Mouse (Mus musculus) erythroblast, adult 5-6 weeks (primary cell): ENCODE data around the gene Gng12. TPM values are rescaled to one million over a fixed set of nuclear protein-coding genes. Genes with fewer than 3 reads are reported as not detected.
A peak's percentile ranks its signal among the peaks of the same experiment; 100 is the strongest.

Source experiments
- ATAC-seq: replicated peaks from 2 replicates; pipeline ENCODE4 v1.8.0; 2016; ENCODE audit warnings: moderate number of reproducible peaks, mild to moderate bottlenecking, moderate TSS enrichment, inconsistent platforms; ENCODE audit not compliant: poor library complexity, low FRiP score, severe bottlenecking
- total RNA-seq, 2 experiments: library from RNA; stranded (forward) in 1 of 2; stranded (reverse) in 1 of 2; fragments of 150-400 nt in 1 of 2; fragments of 200-764, 138-1000 nt in 1 of 2; gene quantifications; 2 replicates each; pipeline versions ENCODE4 v1.2.3 to v1.2.4; 2015 to 2017; ENCODE audit warnings: low replicate concordance in 2 of 2

The Gng12 gene
- total RNA-seq, 2 experiments from 2014 or later = 8.5 to 39.2 TPM

GRCm38 (mm10) chr6:66984672-66985071, 88.5 kb downstream of the Gng12 start:
- no peak for ATAC-seq

- no peak for ATAC-seq
Measured at GRCm38 (mm10) chr6:66985500-66985899, 89.3 kb downstream of the Gng12 start.

- ATAC-seq = no peak
Measured at GRCm38 (mm10) chr6:66986063-66986462, 89.9 kb downstream of the Gng12 start.

- peak; percentile 75 for ATAC-seq
Measured at GRCm38 (mm10) chr6:66987643-66988042, 91.4 kb downstream of the Gng12 start.

GRCm38 (mm10) chr6:66988363-66988762, 92.2 kb downstream of the Gng12 start:
- no peak for ATAC-seq

GRCm38 (mm10) chr6:66989037-66989436, 92.8 kb downstream of the Gng12 start:
- ATAC-seq = no peak

GRCm38 (mm10) chr6:66989518-66989917, 93.3 kb downstream of the Gng12 start:
- ATAC-seq = no peak

- no peak for ATAC-seq
Measured at GRCm38 (mm10) chr6:66992232-66992631, 96.0 kb downstream of the Gng12 start.

- ATAC-seq = no peak
Measured at GRCm38 (mm10) chr6:66992786-66993185, 96.6 kb downstream of the Gng12 start.

- ATAC-seq = no peak
Measured at GRCm38 (mm10) chr6:66994981-66995380, 98.8 kb downstream of the Gng12 start.

GRCm38 (mm10) chr6:66995825-66996224, 99.6 kb downstream of the Gng12 start:
- ATAC-seq = no peak

GRCm38 (mm10) chr6:66996257-66996656, 100.1 kb downstream of the Gng12 start:
- ATAC-seq = no peak

GRCm38 (mm10) chr6:66998645-66999044, 102.4 kb downstream of the Gng12 start:
- ATAC-seq = no peak

GRCm38 (mm10) chr6:66999800-67000199, 103.6 kb downstream of the Gng12 start:
- no peak for ATAC-seq

- no peak for ATAC-seq
Measured at GRCm38 (mm10) chr6:67009888-67010287, 113.7 kb downstream of the Gng12 start.

- no peak for ATAC-seq
Measured at GRCm38 (mm10) chr6:67010370-67011216, 114.4 kb downstream of the Gng12 start.

GRCm38 (mm10) chr6:67011217-67011518, 115.0 kb downstream of the Gng12 start:
- ATAC-seq = no peak

GRCm38 (mm10) chr6:67013293-67013948, 117.2 kb downstream of the Gng12 start:
- ATAC-seq = no peak

- ATAC-seq = peak; percentile 66
Measured at GRCm38 (mm10) chr6:67013949-67014678, 117.9 kb downstream of the Gng12 start.

GRCm38 (mm10) chr6:67014679-67015075, 118.5 kb downstream of the Gng12 start:
- ATAC-seq = peak; percentile 72
